Mouse (Mus musculus) Patski (cell line): Measurements from ENCODE around the gene Isyna1. TPM values are rescaled to one million over a fixed set of nuclear protein-coding genes. Genes with fewer than 3 reads are reported as not detected.

Experiments used
- ATAC-seq: fragments of 100-300 bp; one replicate; pipeline ENCODE4 v1.8.0; 2021
- CTCF ChIA-PET: fragments of 350-600 bp; sonication (Branson Sonifier 250); formaldehyde crosslinking; loops from one replicate; lab custom pipeline; 2022; ENCODE audit warnings: inconsistent platforms; lab: Charles Lee
- POLR2A ChIA-PET: fragments of 350-600 bp; sonication (Branson Sonifier 250); formaldehyde crosslinking; loops from one replicate; lab custom pipeline; 2022; ENCODE audit warnings: antibody characterized with exemption, inconsistent platforms; lab: Charles Lee
- DNase-seq: peaks from one replicate; pipeline ENCODE4 v3.0.0-alpha.2; 2011; ENCODE audit warnings: low read depth, low spot score
- H3K27me3 ChIP-seq: fragments of 371-371 bp; one replicate; pipeline ENCODE4 v1.5.1; 2021
- CTCF ChIP-seq: fragments of 100-300 bp; IDR thresholded peaks from one replicate; pipeline ENCODE4 v1.5.1; 2021
- in situ Hi-C: fragments of 300-500 bp; cut with MboI; formaldehyde crosslinking; loops from 3 replicates; pipeline ENCODE4 v1.11.1; 2018; ENCODE audit warnings: low pct_unique_long_range_greater_than_20kb, mixed read lengths
- polyA plus RNA-seq: library from polyadenylated mRNA; unstranded; gene quantifications from one replicate; pipeline ENCODE4 v1.2.3, GENCODE M21; 2021

Isyna1 gene
- polyA plus RNA-seq, 1 experiment from 2014 or later, result 6.4 TPM

GRCm38 (mm10) chr8:70645501-70646224, 51.5 kb downstream of the Isyna1 start:
- no peak for DNase-seq
- CTCF ChIA-PET, result interaction anchor here (1.2 kb wide), 2 partner anchors 10 to 16 kb away, joined by 3 to 5 read pairs; no protein-coding TSS in a partner anchor
- in situ Hi-C loops, result no loop called here
- no peak for ATAC-seq
- TF ChIP-seq CTCF, result no peak
- H3K27me3 ChIP-seq, result no peaks in the 10 kb centered on the region
- POLR2A ChIA-PET, result interaction anchor here (9.4 kb wide), 1 partner anchor 14 kb away, joined by 118 read pairs; the partner anchor contains the start of gene Gdf15

GRCm38 (mm10) chr8:70646369-70646768, 52.2 kb downstream of the Isyna1 start:
- CTCF ChIA-PET, result interaction anchor here (1.1 to 1.2 kb wide), 2 partner anchors 8 to 11 kb away, joined by 3 read pairs; no protein-coding TSS in a partner anchor
- in situ Hi-C loops, result no loop called here
- ATAC-seq (no peak), DNase-seq (no peak)
- no peaks in the 10 kb centered on the region for H3K27me3 ChIP-seq
- TF ChIP-seq CTCF, result no peak
- POLR2A ChIA-PET, result interaction anchor here (0.7 to 9.4 kb wide), 3 partner anchors 14 to 179 kb away, joined by 3 to 118 read pairs (median 5); partner anchors contain the start of gene Gdf15

- in situ Hi-C loops, result no loop called here
- ChIA-PET POLR2A (interaction anchor here (0.7 to 9.4 kb wide), 3 partner anchors 15 to 179 kb away, joined by 3 to 118 read pairs (median 5); partner anchors contain the start of gene Gdf15), CTCF (interaction anchor here (1.1 to 1.2 kb wide), 2 partner anchors 8 to 11 kb away, joined by 3 read pairs; no protein-coding TSS in a partner anchor)
- no peak for TF ChIP-seq CTCF
- ATAC-seq (no peak), DNase-seq (no peak)
- no peaks in the 10 kb centered on the region for H3K27me3 ChIP-seq
Observed at GRCm38 (mm10) chr8:70646775-70647174, 52.6 kb downstream of the Isyna1 start.

Other genes with a start within 250 kb of the Isyna1 start
- gene Upf1, start 241.1 kb upstream of the Isyna1 start, polyA plus RNA-seq, result 44.5 TPM
- gene Comp, start 220.8 kb upstream of the Isyna1 start, polyA plus RNA-seq, result 0.36 TPM
- 12.0 TPM for gene Crtc1, start 154.8 kb upstream of the Isyna1 start, polyA plus RNA-seq
- gene Klhl26, start 117.4 kb upstream of the Isyna1 start, polyA plus RNA-seq, result 27.5 TPM
- gene Tmem59l, start 107.0 kb upstream of the Isyna1 start, polyA plus RNA-seq, result 0.09 TPM
- 29.4 TPM for gene Crlf1, start 101.2 kb upstream of the Isyna1 start, polyA plus RNA-seq
- 93.9 TPM for gene Rex1bd, start 87.6 kb upstream of the Isyna1 start, polyA plus RNA-seq
- 662 TPM for gene Uba52, start 83.6 kb upstream of the Isyna1 start, polyA plus RNA-seq
- gene Fkbp8, start 66.6 kb upstream of the Isyna1 start, polyA plus RNA-seq, result 278 TPM
- 81.4 TPM for gene Kxd1, start 66.4 kb upstream of the Isyna1 start, polyA plus RNA-seq
- gene Ell, start 54.9 kb upstream of the Isyna1 start, polyA plus RNA-seq, result 26.1 TPM
- gene Ssbp4, start 14.5 kb downstream of the Isyna1 start, polyA plus RNA-seq, result 253 TPM
- gene Lrrc25, start 21.8 kb downstream of the Isyna1 start, polyA plus RNA-seq, result 0.04 TPM
- gene Gdf15, start 38.1 kb downstream of the Isyna1 start, polyA plus RNA-seq, result 354 TPM
- gene Pgpep1, start 66.0 kb downstream of the Isyna1 start, polyA plus RNA-seq, result 116 TPM
- 189 TPM for gene Lsm4, start 78.9 kb downstream of the Isyna1 start, polyA plus RNA-seq
- gene Jund, start 104.6 kb downstream of the Isyna1 start, polyA plus RNA-seq, result 376 TPM
- 0.06 TPM for gene Iqcn, start 109.1 kb downstream of the Isyna1 start, polyA plus RNA-seq
- gene Gm3336, start 124.2 kb downstream of the Isyna1 start, polyA plus RNA-seq, result 1.1 TPM
- gene Pde4c, start 129.3 kb downstream of the Isyna1 start, polyA plus RNA-seq, result 15.0 TPM
- gene Rab3a, start 160.3 kb downstream of the Isyna1 start, polyA plus RNA-seq, result 35.0 TPM
- 85.2 TPM for gene Mpv17l2, start 166.6 kb downstream of the Isyna1 start, polyA plus RNA-seq
- gene Pik3r2, start 182.3 kb downstream of the Isyna1 start, polyA plus RNA-seq, result 110 TPM
- 30.4 TPM for gene Mast3, start 210.7 kb downstream of the Isyna1 start, polyA plus RNA-seq
- 0.80 TPM for gene Il12rb1, start 214.1 kb downstream of the Isyna1 start, polyA plus RNA-seq
- 6.8 TPM for gene Arrdc2, start 245.3 kb downstream of the Isyna1 start, polyA plus RNA-seq